Comparison of ENCODE assay signal across 8 mouse cellular contexts in genomic region chr10:128803771-128804270, GRCm38 (mm10). TPM values are rescaled to one million over a fixed set of nuclear protein-coding genes. Genes with fewer than 3 reads are reported as not detected.
DNase-seq lines count a peak whose midpoint lies in the region; ATAC-seq lines count a peak whose summit lies in the region.

Gene Dnajc14, plus strand, starts transcription at chr10:128804062.

- peaks cover 50% of the 10 kb centered on the region for H3K4me1 ChIP-seq in hindbrain, embryonic 15.5 days (replicated peaks)

- H3K36me3 ChIP-seq in hindbrain, embryonic 15.5 days, result no peaks in the 10 kb centered on the region

- peak; percentile 9 for ATAC-seq in hindbrain, embryonic 15.5 days (ENCODE audit: low FRiP score, low read depth)

- H3K27me3 ChIP-seq in hindbrain, embryonic 15.5 days, result no peaks in the 10 kb centered on the region

- peak within 1 kb of the TSS; percentile 91 for H3K27ac ChIP-seq in hindbrain, embryonic 15.5 days (replicated peaks)

- H3K4me2 ChIP-seq in hindbrain, embryonic 15.5 days, result peak within 1 kb of the TSS; percentile 79

- H3K9me3 ChIP-seq in hindbrain, embryonic 15.5 days, result no peaks in the 10 kb centered on the region

- WGBS in hindbrain, embryonic 15.5 days, result under 1% methylated on average over 14 of the region's 14 CpGs

- peak within 1 kb of the TSS; percentile 73 for H3K9ac ChIP-seq in hindbrain, embryonic 15.5 days

- H3K4me3 ChIP-seq in hindbrain, embryonic 15.5 days, result peak within 1 kb of the TSS; percentile 54

- peak; percentile 68 for DNase-seq in adrenal gland, adult 2 months
- DNase-seq in cerebellum, postnatal 36 days, result peak; percentile 64 to 67
- peak; percentile 30 to 42 for DNase-seq in gastrocnemius, adult 8-10 months (ENCODE audit: low spot score in 2 of 2)
- peak; percentile 71 to 74 for DNase-seq in layer of hippocampus, postnatal 36 days
- peak; percentile 62 for DNase-seq in lung, postnatal 14 days
- peak; percentile 43 for DNase-seq in retina, postnatal 7 days (ENCODE audit: low read depth, low spot score)
- no peak for DNase-seq in spleen, adult 12 weeks (ENCODE audit: low spot score)

RNA-seq across cellular contexts. Expression of gene Dnajc14, which starts in this region (rescaled TPM):
- total RNA-seq in adrenal gland, adult 2 months (2021), result 10 to 100 TPM; 61.8 to 77.2 TPM
- 7.1 and 10.6 TPM in 2 replicates for polyA plus RNA-seq in adrenal gland, adult 2 months (2012; rRNA removed)
- total RNA-seq in gastrocnemius, adult 8-10 months (2022), result 10 to 100 TPM; 23.5 to 27.2 (median 26.1) TPM
- 50.5 and 51.9 TPM in 2 replicates for polyA plus RNA-seq in hindbrain, embryonic 15.5 days (2015; fragmentation: Nextera tagmentation; extraction: Ambion mirVana)
- 10 to 100 TPM; 65.3 to 69.1 TPM for total RNA-seq in layer of hippocampus, postnatal 36 days (2021)
